Mouse (Mus musculus) embryonic facial prominence, embryonic 10.5 days (tissue): Measurements from ENCODE around the gene Spdef. TPM values are rescaled to one million over a fixed set of nuclear protein-coding genes. Genes with fewer than 3 reads are reported as not detected.

Source experiments
- polyA plus RNA-seq: library from polyadenylated mRNA; unstranded; fragments of >200 nt; fragmentation: Nextera tagmentation; extraction: Ambion mirVana; gene quantifications from 2 replicates; pipeline ENCODE4 v1.2.1, GENCODE M21; 2016

The Spdef gene
- polyA plus RNA-seq, 1 experiment from 2014 or later: 0.15 TPM

Other genes starting within 250 kb of the Spdef start
- 0.96 and 1.3 TPM in 2 replicates for gene Grm4, start 207.6 kb downstream of the Spdef start, polyA plus RNA-seq
- gene Hmga1, start 172.5 kb downstream of the Spdef start, polyA plus RNA-seq: 819 and 896 TPM in 2 replicates
- 12.1 and 15.9 TPM in 2 replicates for gene AI413582, start 163.2 kb downstream of the Spdef start, polyA plus RNA-seq
- 85.5 and 87.8 TPM in 2 replicates for gene Nudt3, start 105.5 kb downstream of the Spdef start, polyA plus RNA-seq
- not detected in 2 replicates for gene RPS10-NUDT3, start 93.7 kb downstream of the Spdef start, polyA plus RNA-seq
- gene Rps10, start 92.3 kb downstream of the Spdef start, polyA plus RNA-seq: 906 and 913 TPM in 2 replicates
- gene Pacsin1, start 73.4 kb downstream of the Spdef start, polyA plus RNA-seq: 5.2 and 6.9 TPM in 2 replicates
- 15.5 and 15.7 TPM in 2 replicates for gene D17Wsu92e, start 91.7 kb upstream of the Spdef start, polyA plus RNA-seq
- gene Snrpc, start 109.2 kb upstream of the Spdef start, polyA plus RNA-seq: 412 and 414 TPM in 2 replicates
- 9.5 and 10.3 TPM in 2 replicates for gene Uhrf1bp1, start 127.5 kb upstream of the Spdef start, polyA plus RNA-seq
- 18.0 and 19.4 TPM in 2 replicates for gene Anks1, start 180.4 kb upstream of the Spdef start, polyA plus RNA-seq
- 87.5 and 96.2 TPM in 2 replicates for gene Taf11, start 180.9 kb upstream of the Spdef start, polyA plus RNA-seq